Mouse (Mus musculus): Measurements from ENCODE around the gene Ubr7.

DNA sequence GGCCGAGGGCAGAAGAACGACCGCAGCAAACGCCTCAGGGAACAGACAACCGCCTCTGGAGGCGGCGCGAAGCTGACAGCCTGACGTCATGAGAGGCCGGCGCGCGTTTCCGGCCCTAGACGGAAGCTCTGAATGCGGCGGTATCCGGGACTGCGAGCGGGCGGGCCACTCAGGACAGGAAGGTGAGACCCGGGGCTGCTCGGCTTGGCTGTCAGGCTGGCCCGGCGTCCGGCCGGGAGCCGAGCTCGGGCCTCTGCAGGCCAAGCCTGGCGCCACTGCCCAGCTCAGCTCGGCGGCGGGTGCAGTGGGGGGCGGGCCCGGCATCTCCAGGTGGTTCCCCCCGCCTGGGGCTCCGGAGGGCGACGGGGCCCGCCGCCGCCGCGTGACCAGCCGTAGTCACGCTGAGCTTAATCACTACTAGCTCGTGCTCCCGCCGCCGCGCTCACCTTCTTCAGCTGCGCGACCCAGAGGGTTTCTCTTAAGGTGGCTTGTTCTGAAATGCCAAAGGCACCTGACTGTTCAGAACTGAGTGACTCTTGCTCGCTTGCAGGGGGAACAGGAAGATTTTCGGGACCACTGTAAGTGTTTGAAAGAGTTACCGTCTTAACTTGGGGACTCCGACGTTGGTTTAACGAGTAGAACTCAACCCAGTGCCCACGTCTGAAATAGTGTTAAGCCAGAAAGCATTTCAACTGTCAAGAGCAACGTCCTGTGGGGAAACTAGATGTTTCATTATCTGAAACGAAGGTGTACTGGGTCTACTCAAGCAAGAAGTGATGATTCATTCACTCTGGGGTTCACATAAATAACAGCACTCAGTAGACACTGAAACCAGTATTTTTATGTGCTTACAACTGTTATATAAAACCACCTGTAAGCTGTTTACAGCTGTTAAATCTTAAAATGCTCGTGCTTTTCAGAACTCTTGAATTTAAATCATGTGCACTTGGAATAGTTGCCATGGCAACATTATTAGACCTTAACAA lies 13.9 kb upstream of the Ubr7 start, which contains the start of the genes Moap1 and Tmem251:
- TF ChIP-seq CTCF (IDR thresholded peaks at IDR 0.05; ENCODE audit: borderline replicate concordance, control insufficient read depth, extremely low read depth, insufficient read depth, low read length, poor library complexity) (0 out of 2 replicates have a peak, but pooled peaks have one; percentile 10), POLR2A (IDR thresholded peaks at IDR 0.05; ENCODE audit: control insufficient read depth, extremely low read depth, insufficient read depth, low read length, poor library complexity) (peak; percentile 76)
